Mouse (Mus musculus): ENCODE results near the gene Klk14. TPM values are rescaled to one million over a fixed set of nuclear protein-coding genes. Genes with fewer than 3 reads are reported as not detected.

Klk14 gene
- total RNA-seq, 2 experiments from 2014 or later: 0.23 to 0.47 TPM

Other genes starting within 250 kb of the Klk14 start
- gene Cldnd2, start 249.6 kb upstream of the Klk14 start, total RNA-seq (2021): not detected
- gene Etfb, start 246.3 kb upstream of the Klk14 start, total RNA-seq (2021): 1,000 to 10,000 TPM; 1,290 to 1,427 TPM
- under 1 TPM in 1 of 2 experiments, not detected in 1; 0.60 TPM for gene Gm45233, start 246.3 kb upstream of the Klk14 start, total RNA-seq (2021)
- gene Vsig10l, start 227.3 kb upstream of the Klk14 start, total RNA-seq (2021): 1 to 10 TPM in 1 of 2 experiments, under 1 TPM in 1; 0.69 to 1.3 TPM
- gene Iglon5, start 200.3 kb upstream of the Klk14 start, total RNA-seq (2021): under 1 TPM in 1 of 2 experiments, not detected in 1; 0.36 TPM
- not detected for gene 4931406B18Rik, start 184.5 kb upstream of the Klk14 start, total RNA-seq (2021)
- 1 to 10 TPM; 2.3 to 3.0 TPM for gene Cd33, start 146.0 kb upstream of the Klk14 start, total RNA-seq (2021)
- gene Zfp658, start 128.2 kb upstream of the Klk14 start, total RNA-seq (2021): under 1 TPM; 0.79 to 0.85 TPM
- 1 to 10 TPM; 4.4 to 8.2 TPM for gene Zfp719, start 110.8 kb upstream of the Klk14 start, total RNA-seq (2021)
- not detected for gene Zfp819, start 83.2 kb upstream of the Klk14 start, total RNA-seq (2021)
- gene Ceacam18, start 55.7 kb upstream of the Klk14 start, total RNA-seq (2021): not detected
- 1 to 10 TPM; 1.4 to 1.6 TPM for gene Siglece, start 30.3 kb upstream of the Klk14 start, total RNA-seq (2021)
- 1 to 10 TPM; 2.7 to 3.1 TPM for gene Ctu1, start 18.4 kb upstream of the Klk14 start, total RNA-seq (2021)
- not detected for gene Klk13, start 22.1 kb downstream of the Klk14 start, total RNA-seq (2021)
- gene Klk12, start 78.5 kb downstream of the Klk14 start, total RNA-seq (2021): not detected
- under 1 TPM in 1 of 2 experiments, not detected in 1; 0.30 TPM for gene Klk11, start 84.2 kb downstream of the Klk14 start, total RNA-seq (2021)
- gene Klk10, start 90.6 kb downstream of the Klk14 start, total RNA-seq (2021): under 1 TPM; 0.20 to 0.49 TPM
- not detected for gene Klk9, start 101.5 kb downstream of the Klk14 start, total RNA-seq (2021)
- 10 to 100 TPM in 1 of 2 experiments, 1 to 10 TPM in 1; 8.9 to 10.2 TPM for gene Klk8, start 107.2 kb downstream of the Klk14 start, total RNA-seq (2021)
- gene Klk7, start 120.9 kb downstream of the Klk14 start, total RNA-seq (2021): not detected
- not detected for gene Klk6, start 134.1 kb downstream of the Klk14 start, total RNA-seq (2021)
- not detected for gene Klk5, start 151.6 kb downstream of the Klk14 start, total RNA-seq (2021)
- not detected for gene Klk4, start 190.7 kb downstream of the Klk14 start, total RNA-seq (2021)
- gene Klk15, start 243.3 kb downstream of the Klk14 start, total RNA-seq (2021): not detected

Data from heart, adult 18-20 months (tissue).